Mouse (Mus musculus): ENCODE results near the gene 2010111I01Rik. TPM values are rescaled to one million over a fixed set of nuclear protein-coding genes. Genes with fewer than 3 reads are reported as not detected.
A peak's percentile ranks its signal among the peaks of the same experiment; 100 is the strongest.
"Not testable (repeated sequence)": the region's sequence is repeated elsewhere in the genome, so short reads cannot be mapped to it uniquely, and the experiment has no call there.

The 2010111I01Rik gene
- 117 and 123 TPM in 2 replicates for polyA plus RNA-seq (2012; ENCODE audit: insufficient read depth, insufficient read length, missing spikeins)

GRCm38 (mm10) chr13:62964640-62965311, at the start of gene 2010111I01Rik:
Gene 2010111I01Rik, plus strand, starts transcription at chr13:62964893.
- H3K4me3 ChIP-seq (ENCODE audit: insufficient read depth, low read length), result peak within 1 kb of the TSS; percentile 77
- peaks cover 9% of the 10 kb centered on the region for H3K4me1 ChIP-seq (ENCODE audit: control insufficient read depth, insufficient read depth, low read length)
- no peak within 1 kb of the TSS for H3K27ac ChIP-seq (ENCODE audit: insufficient read depth, low read depth, low read length)
- TF ChIP-seq CTCF (IDR thresholded peaks at IDR 0.05; ENCODE audit: low read depth, low read length) (no peak), POLR2A (IDR thresholded peaks at IDR 0.05; ENCODE audit: borderline replicate concordance, low read depth, low read length) (no peak)

DNA sequence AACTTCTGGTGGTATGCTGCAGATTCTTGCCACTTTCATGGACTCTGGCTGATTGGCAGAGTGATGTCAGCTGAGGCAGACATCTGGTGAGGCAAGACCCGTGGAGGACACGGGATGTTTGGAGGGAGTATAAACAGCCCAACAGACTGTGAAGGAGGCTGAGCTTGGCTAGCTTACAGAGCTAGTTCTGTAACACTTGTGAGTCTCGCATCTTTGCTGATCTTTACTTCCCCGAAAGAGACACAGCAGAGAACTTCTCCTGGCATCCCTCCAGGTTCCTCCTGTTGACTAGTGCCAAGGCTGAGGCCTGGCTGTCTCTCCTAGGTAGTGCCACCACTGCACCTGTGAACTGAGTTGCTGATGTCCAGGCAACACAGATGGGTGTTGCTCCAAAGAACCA, 48.0 kb upstream of the 2010111I01Rik start:
- TF ChIP-seq POLR2A (IDR thresholded peaks at IDR 0.05; ENCODE audit: borderline replicate concordance, low read depth, low read length) (no peak), CTCF (IDR thresholded peaks at IDR 0.05; ENCODE audit: low read depth, low read length) (no peak)
- Histone ChIP-seq H3K4me3 (ENCODE audit: insufficient read depth, low read length) (no peak overlapping the region), H3K27ac (ENCODE audit: insufficient read depth, low read depth, low read length) (no peak overlapping the region), H3K4me1 (ENCODE audit: control insufficient read depth, insufficient read depth, low read length) (no peaks in the 10 kb centered on the region)

GRCm38 (mm10) chr13:62917416-62918110, 47.1 kb upstream of the 2010111I01Rik start:
- no peaks in the 10 kb centered on the region for H3K4me1 ChIP-seq (ENCODE audit: control insufficient read depth, insufficient read depth, low read length)
- TF ChIP-seq POLR2A (IDR thresholded peaks at IDR 0.05; ENCODE audit: borderline replicate concordance, low read depth, low read length) (no peak), CTCF (IDR thresholded peaks at IDR 0.05; ENCODE audit: low read depth, low read length) (no peak)
- H3K4me3 ChIP-seq (ENCODE audit: insufficient read depth, low read length), result no peak overlapping the region
- H3K27ac ChIP-seq (ENCODE audit: insufficient read depth, low read depth, low read length), result no peak overlapping the region

DNA sequence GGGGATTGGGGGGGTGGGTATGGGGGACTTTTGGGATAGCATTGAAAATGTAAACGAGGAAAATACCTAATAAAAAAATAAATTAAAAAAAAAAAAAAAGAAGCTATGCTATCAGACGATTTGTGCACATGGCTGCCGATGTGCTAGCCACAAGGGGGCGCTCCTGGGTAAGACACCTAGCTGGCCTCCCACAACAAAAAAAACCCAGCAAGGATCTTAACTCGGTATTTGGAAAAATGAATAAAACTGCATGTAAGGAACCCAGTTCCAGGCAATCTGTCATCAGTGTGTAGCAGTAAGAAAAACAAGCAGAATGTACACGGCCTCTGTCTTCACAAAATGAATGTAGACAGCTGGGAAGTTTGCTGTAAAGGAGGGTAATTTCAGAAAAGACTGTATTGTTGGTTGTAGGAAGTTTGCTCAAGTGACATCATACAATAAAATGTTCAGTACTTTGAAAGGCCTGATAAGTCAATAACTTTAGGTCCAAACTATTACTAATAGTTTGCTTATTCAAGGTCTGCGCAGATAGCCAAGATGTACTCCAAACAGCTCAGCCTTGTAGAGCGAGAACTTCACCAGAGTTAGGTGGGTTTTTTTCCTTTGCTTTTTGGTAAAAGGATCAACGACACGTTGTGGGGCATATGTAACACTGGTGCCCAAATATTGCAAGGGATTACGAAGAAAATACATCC, 44.9 kb upstream of the 2010111I01Rik start:
- no peaks in the 10 kb centered on the region for H3K4me1 ChIP-seq (ENCODE audit: control insufficient read depth, insufficient read depth, low read length)
- no peak for TF ChIP-seq POLR2A (IDR thresholded peaks at IDR 0.05; ENCODE audit: borderline replicate concordance, low read depth, low read length)
- TF ChIP-seq CTCF (IDR thresholded peaks at IDR 0.05; ENCODE audit: low read depth, low read length), result peak; percentile 78
- no peak overlapping the region for H3K4me3 ChIP-seq (ENCODE audit: insufficient read depth, low read length)
- H3K27ac ChIP-seq (ENCODE audit: insufficient read depth, low read depth, low read length), result no peak overlapping the region

- TF ChIP-seq POLR2A (IDR thresholded peaks at IDR 0.05; ENCODE audit: borderline replicate concordance, low read depth, low read length) (no peak), CTCF (IDR thresholded peaks at IDR 0.05; ENCODE audit: low read depth, low read length) (no peak)
- H3K4me3 ChIP-seq (ENCODE audit: insufficient read depth, low read length), result no peak overlapping the region
- no peak overlapping the region for H3K27ac ChIP-seq (ENCODE audit: insufficient read depth, low read depth, low read length)
- H3K4me1 ChIP-seq (ENCODE audit: control insufficient read depth, insufficient read depth, low read length), result peaks cover 4% of the 10 kb centered on the region
Measured at GRCm38 (mm10) chr13:62922645-62923044, 42.0 kb upstream of the 2010111I01Rik start.

DNA sequence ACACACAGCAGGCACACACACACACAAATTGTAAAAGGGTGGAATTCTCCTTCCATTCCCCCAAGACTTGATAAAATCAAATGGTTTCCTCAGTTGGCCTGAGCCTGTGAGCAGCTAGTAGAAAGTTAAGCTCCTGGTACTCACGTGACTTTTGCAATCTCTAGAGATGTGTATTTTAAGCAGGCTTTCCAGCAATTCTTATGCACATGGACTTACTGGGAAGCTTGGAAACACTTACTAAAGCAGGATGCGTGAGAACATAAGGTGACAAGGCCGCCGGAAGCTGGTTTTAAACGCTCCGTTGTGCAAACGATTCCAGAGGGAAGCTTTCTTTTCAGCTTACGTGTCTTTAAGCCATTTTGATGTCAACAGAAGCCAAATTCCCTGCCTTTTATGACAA, 41.5 kb upstream of the 2010111I01Rik start:
- peaks cover 7% of the 10 kb centered on the region for H3K4me1 ChIP-seq (ENCODE audit: control insufficient read depth, insufficient read depth, low read length)
- H3K27ac ChIP-seq (ENCODE audit: insufficient read depth, low read depth, low read length), result no peak overlapping the region
- TF ChIP-seq CTCF (IDR thresholded peaks at IDR 0.05; ENCODE audit: low read depth, low read length), result no peak

GRCm38 (mm10) chr13:62926479-62926878, 38.2 kb upstream of the 2010111I01Rik start:
- no peak overlapping the region for H3K4me3 ChIP-seq (ENCODE audit: insufficient read depth, low read length)
- H3K27ac ChIP-seq (ENCODE audit: insufficient read depth, low read depth, low read length), result no peak overlapping the region
- peaks cover 19% of the 10 kb centered on the region for H3K4me1 ChIP-seq (ENCODE audit: control insufficient read depth, insufficient read depth, low read length)
- TF ChIP-seq CTCF (IDR thresholded peaks at IDR 0.05; ENCODE audit: low read depth, low read length) (peak; percentile 41; the same call in 1 of the 2 replicates), POLR2A (IDR thresholded peaks at IDR 0.05; ENCODE audit: borderline replicate concordance, low read depth, low read length) (no peak)

More for the DNA sequence above, 41.5 kb upstream of the 2010111I01Rik start:
- H3K4me3 ChIP-seq (ENCODE audit: insufficient read depth, low read length), result no peak overlapping the region

DNA sequence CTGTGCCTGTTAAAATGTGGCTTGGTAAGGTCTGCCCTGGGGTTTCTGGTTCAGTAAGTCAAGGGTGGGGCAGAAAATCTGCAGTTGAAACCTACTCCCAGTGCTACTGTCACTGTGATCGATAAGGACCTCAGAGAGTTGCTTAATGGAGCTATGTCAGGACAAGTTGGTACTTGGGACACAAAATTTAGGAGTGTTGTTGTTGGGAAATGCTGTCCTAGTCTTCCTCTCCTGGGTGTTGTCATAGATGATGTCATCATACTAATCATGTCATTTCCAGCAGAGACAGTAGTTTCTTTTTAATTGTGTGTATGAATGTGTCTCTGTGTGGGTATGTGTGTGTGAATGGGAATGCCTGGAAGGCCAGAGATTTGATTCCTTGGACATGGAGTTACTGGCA, 37.2 kb upstream of the 2010111I01Rik start:
- no peak for TF ChIP-seq POLR2A (IDR thresholded peaks at IDR 0.05; ENCODE audit: borderline replicate concordance, low read depth, low read length)
- TF ChIP-seq CTCF (IDR thresholded peaks at IDR 0.05; ENCODE audit: low read depth, low read length), result no peak
- Histone ChIP-seq H3K4me3 (ENCODE audit: insufficient read depth, low read length) (no peak overlapping the region), H3K4me1 (ENCODE audit: control insufficient read depth, insufficient read depth, low read length) (peaks cover 19% of the 10 kb centered on the region), H3K27ac (ENCODE audit: insufficient read depth, low read depth, low read length) (no peak overlapping the region)

GRCm38 (mm10) chr13:62929144-62929543, 35.5 kb upstream of the 2010111I01Rik start:
- peaks cover 19% of the 10 kb centered on the region for H3K4me1 ChIP-seq (ENCODE audit: control insufficient read depth, insufficient read depth, low read length)
- not testable (repeated sequence) for H3K4me3 ChIP-seq (ENCODE audit: insufficient read depth, low read length)
- 0 out of 2 replicates have a peak overlapping the region, but pooled peaks have one; percentile 11 for H3K27ac ChIP-seq (ENCODE audit: insufficient read depth, low read depth, low read length)

Measured in bone marrow macrophage, adult 2 months (primary cell).